Mouse (Mus musculus) testis, adult 2 months (tissue): ENCODE data around the gene Gadd45g.

Experiments used
- CTCF ChIP-seq: fragments of 200-500 bp; IDR thresholded peaks from 2 replicates; pipeline ENCODE4 v1.5.1; 2012; ENCODE audit warnings: low read depth, mild to moderate bottlenecking, inconsistent platforms, low read length, moderate library complexity; ENCODE audit not compliant: control insufficient read depth, insufficient read depth, insufficient replicate concordance
- POLR2A ChIP-seq: fragments of 200-500 bp; IDR thresholded peaks from 2 replicates; pipeline ENCODE4 v1.6.1; 2012; ENCODE audit warnings: low read depth, mild to moderate bottlenecking, inconsistent platforms, low read length, moderate library complexity; ENCODE audit not compliant: control insufficient read depth

DNA sequence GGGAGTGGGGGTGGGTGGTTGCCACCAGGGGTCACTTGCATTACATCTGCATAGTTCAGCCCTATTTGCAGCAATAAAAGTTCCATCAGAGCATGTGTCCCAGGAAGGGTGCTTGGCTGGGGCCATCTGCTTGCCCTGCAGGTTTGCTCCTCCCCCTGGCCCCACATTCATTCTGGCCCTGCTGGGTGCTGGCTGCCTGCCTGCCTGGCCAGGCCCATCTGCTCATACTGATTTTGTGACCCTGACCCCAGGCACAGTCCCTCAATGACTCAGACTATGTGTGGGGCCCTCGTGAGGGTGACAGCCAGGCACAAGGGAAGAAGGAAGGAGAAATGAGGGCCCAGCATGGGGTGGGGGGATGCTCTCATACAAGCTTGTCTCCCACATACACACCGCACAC lies 12.9 kb upstream of the Gadd45g start:
- TF ChIP-seq CTCF = no peak
- no peak for TF ChIP-seq POLR2A
